10 mouse cellular contexts compared by ENCODE assay signal in genomic region chr6:112899711-112900110, GRCm38 (mm10). TPM values are rescaled to one million over a fixed set of nuclear protein-coding genes. Genes with fewer than 3 reads are reported as not detected.
DNase-seq lines count a peak whose midpoint lies in the region; ATAC-seq and TF ChIP-seq lines count a peak whose summit lies in the region.
"Had no signal": no experiment of that assay in that cellular context is flagged by ENCODE, and none has a peak within 500 bp of the region (broad histone marks: within the 10 kb centered on the region; RNA-seq: fewer than 3 reads in every experiment).

No protein-coding gene starts in this region.

- peak overlapping the region; percentile 30 for H3K4me2 ChIP-seq in neural tube, embryonic 12.5 days (replicated peaks)
- H3K4me2 ChIP-seq: stomach, embryonic 15.5 days had no signal

- H3K4me1 ChIP-seq in hindbrain, embryonic 10.5 days (replicated peaks) = peaks cover 92% of the 10 kb centered on the region
- peaks cover 79% of the 10 kb centered on the region for H3K4me1 ChIP-seq in neural tube, embryonic 12.5 days
- H3K4me1 ChIP-seq: stomach, embryonic 15.5 days had no signal

- no peak overlapping the region for H3K9ac ChIP-seq in neural tube, embryonic 12.5 days
- H3K9ac ChIP-seq: stomach, embryonic 15.5 days had no signal

- TF ChIP-seq CTCF in brain, embryonic 14.5 days (IDR thresholded peaks at IDR 0.05; ENCODE audit: borderline replicate concordance, extremely low read depth, insufficient read depth, insufficient read length) = no peak

- peak overlapping the region; percentile 46 for H3K4me3 ChIP-seq in hindbrain, embryonic 10.5 days
- no peak overlapping the region for H3K4me3 ChIP-seq in neural tube, embryonic 12.5 days
- H3K4me3 ChIP-seq: stomach, embryonic 15.5 days had no signal

- H3K36me3 ChIP-seq in hindbrain, embryonic 10.5 days = peaks cover 11% of the 10 kb centered on the region
- no peaks in the 10 kb centered on the region for H3K36me3 ChIP-seq in neural tube, embryonic 12.5 days
- H3K36me3 ChIP-seq: stomach, embryonic 15.5 days had no signal

- WGBS in hindbrain, embryonic 10.5 days = 23% methylated on average over 1 of the region's 1 CpGs
- 31% methylated on average over 1 of the region's 1 CpGs for WGBS in neural tube, embryonic 12.5 days

- peak overlapping the region; percentile 87 for H3K27ac ChIP-seq in hindbrain, embryonic 10.5 days
- peak overlapping the region; percentile 12; the same call in 1 of the 2 replicates for H3K27ac ChIP-seq in neural tube, embryonic 12.5 days
- H3K27ac ChIP-seq: stomach, embryonic 15.5 days had no signal

- H3K27me3 ChIP-seq in hindbrain, embryonic 10.5 days (ENCODE audit: insufficient read depth, poor library complexity, severe bottlenecking) = no peaks in the 10 kb centered on the region
- H3K27me3 ChIP-seq in neural tube, embryonic 12.5 days (replicated peaks) = no peaks in the 10 kb centered on the region
- H3K27me3 ChIP-seq: stomach, embryonic 15.5 days had no signal

- no peak for ATAC-seq in neural tube, embryonic 12.5 days (ENCODE audit: low FRiP score, low read depth)

- TF ChIP-seq POLR2A in brain, embryonic 14.5 days (IDR thresholded peaks at IDR 0.05; ENCODE audit: borderline replicate concordance, extremely low read depth, insufficient read depth, insufficient read length, poor library complexity, severe bottlenecking) = no peak

- DNase-seq in gastrocnemius, postnatal 25 days = peak; percentile 37
- no peak for DNase-seq in gastrocnemius, postnatal 10 days
- peak; percentile 66 for DNase-seq in brain, embryonic 14.5 days (ENCODE audit: low read depth)
- peak; percentile 22 for DNase-seq in hindbrain, embryonic 10.5 days (ENCODE audit: low spot score)
- no peak for DNase-seq in urinary bladder, adult 2 months (ENCODE audit: low spot score)
- no peak for DNase-seq in kidney, postnatal 25 days
- DNase-seq in adrenal gland, postnatal 10 days = no peak
- DNase-seq: adrenal gland, adult 2 months had no signal

- no peaks in the 10 kb centered on the region for H3K9me3 ChIP-seq in hindbrain, embryonic 10.5 days
- H3K9me3 ChIP-seq in neural tube, embryonic 12.5 days = no peaks in the 10 kb centered on the region
- H3K9me3 ChIP-seq: stomach, embryonic 15.5 days had no signal

RNA-seq across cellular contexts. Expression of gene Srgap3, which starts 47.4 kb away (rescaled TPM):
- 1 to 10 TPM; 1.8 to 2.1 TPM for total RNA-seq in gastrocnemius, postnatal 25 days (2021)
- total RNA-seq in gastrocnemius, postnatal 10 days (2021) = 10 to 100 TPM in 1 of 2 experiments, 1 to 10 TPM in 1; 7.8 to 12.4 TPM
- 61.0 and 112 TPM in 2 replicates for polyA plus RNA-seq in brain, embryonic 14.5 days (2012; rRNA removed)
- polyA plus RNA-seq in hindbrain, embryonic 10.5 days (2016; fragmentation: Nextera tagmentation; extraction: Ambion mirVana) = 28.0 and 34.7 TPM in 2 replicates
- 37.0 and 39.3 TPM in 2 replicates for polyA plus RNA-seq in neural tube, embryonic 12.5 days (2016; fragmentation: Nextera tagmentation; extraction: Ambion mirVana)
- 2.5 and 3.6 TPM in 2 replicates for polyA plus RNA-seq in urinary bladder, adult 2 months (2012; rRNA removed)
- 10 to 100 TPM; 13.2 to 15.8 TPM for total RNA-seq in adrenal gland, postnatal 10 days (2021)

Comparison
In these comparisons a context has a peak if more than half of its experiments do, and no peak if none do; other contexts are left out.
1. DNase-seq: peak in gastrocnemius, postnatal 25 days (single experiment), brain, embryonic 14.5 days (single experiment) and hindbrain, embryonic 10.5 days (single experiment); none in gastrocnemius, postnatal 10 days (single experiment), urinary bladder, adult 2 months (single experiment), kidney, postnatal 25 days (0 of 2) and adrenal gland, postnatal 10 days (single experiment).